Mouse (Mus musculus) liver, adult 2 months (tissue): ENCODE data around the gene Os9.

ENCODE experiments used
- CTCF ChIP-seq: fragments of 200-500 bp; IDR thresholded peaks from 2 replicates; pipeline ENCODE4 v1.5.1; 2011; ENCODE audit warnings: low read depth, low read length, control low read depth
- POLR2A ChIP-seq: fragments of 200-500 bp; IDR thresholded peaks from 2 replicates; pipeline ENCODE4 v1.6.1; 2011; ENCODE audit warnings: low read length, control low read depth; ENCODE audit not compliant: insufficient read depth; ENCODE audit errors: extremely low read depth

DNA sequence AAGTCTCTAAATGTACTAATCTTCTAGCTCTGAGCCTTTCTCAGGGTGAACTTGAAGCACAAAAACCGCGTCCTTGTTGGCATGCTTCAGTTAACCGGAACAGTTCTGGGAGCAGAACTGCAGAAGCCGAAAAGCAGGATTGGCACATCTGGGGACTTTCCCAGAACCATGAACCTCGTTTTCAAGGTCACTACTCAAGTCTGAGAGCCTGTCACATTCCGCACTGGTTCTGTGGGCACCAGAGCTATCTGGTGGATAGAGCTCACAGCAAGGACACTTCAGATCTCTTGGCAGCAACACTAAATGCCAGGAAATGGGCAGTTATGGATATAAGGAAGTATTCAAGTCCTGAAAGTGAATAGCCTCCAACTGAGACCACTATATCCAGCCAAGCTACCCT is 26.2 kb upstream of the Os9 start:
- no peak for TF ChIP-seq CTCF
- TF ChIP-seq POLR2A = no peak
